Mouse (Mus musculus): Measurements from ENCODE around the gene Mmp14.

Mmp14 gene

DNA sequence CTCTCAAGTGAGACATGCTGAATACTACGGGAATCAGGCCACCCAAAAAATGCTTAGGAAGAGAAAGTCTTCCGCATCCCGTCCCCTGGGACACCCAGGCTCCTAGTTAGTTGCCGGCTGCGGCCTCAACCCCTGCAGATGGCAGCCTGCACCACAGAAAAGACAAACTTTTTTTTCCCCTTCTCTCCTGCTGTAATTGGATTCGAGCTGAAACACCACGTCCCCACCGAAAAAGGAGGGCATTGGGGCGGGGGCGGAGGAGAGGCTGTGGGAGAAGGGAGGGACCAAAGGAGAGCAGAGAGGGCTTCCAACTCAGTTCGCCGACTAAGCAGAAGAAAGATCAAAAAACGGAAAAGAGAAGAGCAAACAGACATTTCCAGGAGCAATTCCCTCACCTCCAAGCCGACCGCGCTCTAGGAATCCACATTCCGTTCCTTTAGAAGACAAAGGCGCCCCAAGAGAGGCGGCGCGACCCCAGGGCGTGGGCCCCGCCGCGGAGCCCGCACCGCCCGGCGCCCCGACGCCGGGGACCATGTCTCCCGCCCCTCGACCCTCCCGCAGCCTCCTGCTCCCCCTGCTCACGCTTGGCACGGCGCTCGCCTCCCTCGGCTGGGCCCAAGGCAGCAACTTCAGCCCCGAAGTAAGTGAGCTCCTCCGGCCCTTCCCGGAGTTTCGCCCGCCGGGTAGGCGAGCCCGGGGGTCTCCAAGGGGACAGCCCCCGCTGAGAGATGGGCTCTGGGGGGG lies at the start of gene Mmp14:
TSS of gene Mmp14 (plus strand) at position 279 of the 744 bp plus-strand sequence.
- DNase-seq (ENCODE audit: low spot score), result peak; percentile 83

DNA sequence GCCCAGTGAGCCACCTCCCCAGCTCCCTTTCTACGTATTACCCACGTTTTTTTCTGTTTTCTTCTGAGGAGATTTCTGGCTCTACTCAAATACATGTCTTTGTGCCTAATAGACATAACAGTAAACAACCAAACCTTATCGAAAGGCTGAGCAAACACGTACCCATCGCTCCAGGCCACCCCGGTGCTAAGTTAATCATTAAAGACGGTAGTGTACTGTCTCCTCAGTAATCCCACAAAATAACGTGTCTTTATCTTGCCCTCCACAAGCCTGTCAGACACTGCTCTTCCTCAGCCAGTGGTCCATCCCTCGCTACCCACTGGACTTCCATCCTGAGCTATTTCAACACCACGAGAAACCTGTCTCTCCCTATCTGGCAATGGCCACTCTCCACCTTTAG lies 49.6 kb upstream of the Mmp14 start:
- DNase-seq (ENCODE audit: low spot score), result no peak

DNA sequence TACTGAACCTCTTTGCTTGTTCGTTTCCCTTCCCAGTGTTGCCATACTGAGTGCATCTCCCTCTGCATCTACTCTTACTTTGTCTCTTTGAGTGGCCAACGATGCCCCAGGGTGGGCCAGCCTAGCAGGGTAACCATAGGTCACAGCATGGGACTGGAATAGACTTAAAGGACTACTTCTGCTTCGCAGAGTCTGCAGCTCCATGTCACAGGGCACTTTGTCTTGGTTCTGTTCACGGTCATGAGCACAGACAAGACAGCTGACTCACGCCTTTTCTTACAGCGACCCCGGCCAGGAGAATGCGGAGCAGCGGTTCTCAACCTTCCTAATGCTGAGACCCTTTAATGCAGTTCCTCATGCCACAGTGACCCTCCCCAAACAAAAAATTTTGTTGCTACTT lies 48.8 kb upstream of the Mmp14 start:
- no peak for DNase-seq (ENCODE audit: low spot score)

DNA sequence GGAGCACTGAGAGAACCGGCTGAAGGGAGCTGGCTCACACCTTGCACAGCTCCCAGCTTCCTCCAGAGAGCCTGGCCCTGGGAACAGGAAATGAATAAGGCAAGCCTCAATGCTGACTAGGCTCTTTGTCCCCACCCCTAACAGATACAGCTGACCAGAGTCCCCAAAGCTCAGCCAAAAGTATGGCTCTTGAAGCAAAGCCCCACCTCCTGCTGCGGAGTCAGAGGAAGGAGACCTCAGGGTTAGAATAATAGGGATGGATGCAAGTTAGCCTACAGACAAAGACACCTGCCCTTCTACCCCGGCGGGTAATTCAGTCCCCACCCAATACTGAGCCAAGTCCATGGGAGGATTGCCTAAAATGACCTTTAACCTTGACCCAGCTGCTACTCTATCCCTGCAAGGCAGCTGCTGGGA lies 48.0 kb upstream of the Mmp14 start:
- DNase-seq (ENCODE audit: low spot score), result no peak

DNA sequence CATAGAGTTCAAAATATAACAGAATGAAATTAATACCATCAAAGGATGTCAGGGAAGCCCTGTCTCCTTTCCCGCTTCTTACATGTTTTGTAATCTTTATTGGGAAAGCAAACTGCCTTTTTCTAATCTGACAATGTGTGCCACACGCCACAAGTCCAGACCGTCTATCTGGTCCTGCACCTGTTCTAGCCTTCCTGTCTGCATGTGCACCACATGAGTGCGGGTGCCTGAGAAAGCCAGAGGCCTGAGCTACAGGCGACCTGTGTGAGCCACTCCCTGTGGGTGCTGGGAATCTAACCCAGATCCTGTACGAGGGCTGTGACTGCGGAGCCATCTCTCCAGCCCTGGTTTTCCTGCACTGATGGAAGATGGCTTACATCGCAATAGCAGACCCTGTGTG lies 47.0 kb upstream of the Mmp14 start:
- no peak for DNase-seq (ENCODE audit: low spot score)

DNA sequence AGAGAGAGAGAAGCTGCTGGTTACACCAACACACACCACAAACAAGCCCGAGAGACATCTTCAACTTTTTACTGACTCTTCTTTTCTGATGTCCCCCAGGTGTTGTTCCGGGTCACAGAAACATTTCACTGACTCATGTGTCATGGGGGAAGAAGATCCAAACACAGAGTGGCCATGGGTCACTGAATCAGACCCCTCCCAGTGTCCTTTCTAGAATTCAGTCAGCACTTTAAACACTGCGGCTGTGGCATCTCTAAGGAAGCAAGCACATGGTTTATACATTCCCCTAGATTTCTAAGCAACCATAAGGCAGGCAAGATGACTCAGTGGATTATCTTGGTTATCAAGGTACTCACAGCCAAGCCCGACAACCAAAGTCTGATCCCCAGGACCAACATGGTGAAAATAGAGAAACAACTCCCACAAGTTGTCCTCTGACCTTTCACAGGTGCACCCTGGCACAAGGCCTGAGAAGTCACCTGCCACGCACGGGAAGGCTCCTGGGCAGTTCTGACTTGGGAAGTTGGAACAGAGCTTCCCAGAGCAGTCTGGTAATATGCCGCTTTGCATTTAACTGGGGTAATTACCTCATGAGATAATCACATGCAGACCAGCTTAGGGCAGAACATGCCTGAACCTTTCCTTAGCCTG lies 45.3 kb upstream of the Mmp14 start:
- no peak for DNase-seq (ENCODE audit: low spot score)

DNA sequence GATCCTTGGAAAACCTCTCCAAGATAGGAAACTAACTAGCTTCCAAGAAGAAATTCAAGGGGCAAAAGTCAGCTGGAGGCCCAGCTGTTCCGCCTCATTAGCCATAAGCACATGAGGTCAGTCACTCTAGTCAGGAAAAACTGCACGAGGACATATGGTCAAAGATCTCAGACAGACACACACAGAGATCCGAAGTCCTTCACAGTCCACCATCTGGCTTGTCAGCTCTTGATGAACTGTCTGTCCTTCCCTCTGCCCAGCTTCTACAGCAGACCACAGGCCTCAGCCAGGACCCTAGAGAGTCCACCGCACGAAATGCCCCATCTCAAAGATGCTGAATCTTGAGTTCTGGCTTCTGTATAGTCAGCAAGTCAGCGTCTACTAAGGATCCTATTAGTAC lies 43.9 kb upstream of the Mmp14 start:
- DNase-seq (ENCODE audit: low spot score), result peak; percentile 57

DNA sequence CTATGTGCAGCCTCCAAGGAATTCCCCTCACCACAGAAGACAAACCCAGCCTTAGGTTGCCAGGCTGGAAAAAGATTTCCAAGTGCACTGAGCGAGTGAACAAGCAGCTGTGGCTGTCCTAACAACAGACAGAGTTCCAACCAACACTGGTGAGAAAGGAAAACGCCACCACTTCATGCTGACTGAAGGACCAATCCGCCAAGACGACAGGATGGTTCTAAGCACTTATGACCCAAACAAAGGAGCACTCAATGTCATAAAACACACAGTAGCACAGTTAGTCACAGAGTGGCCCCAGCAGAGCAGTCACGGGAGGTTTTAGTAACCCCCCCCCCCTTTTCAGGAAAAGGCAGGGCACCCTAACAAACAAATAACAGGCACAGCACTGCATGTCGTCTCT lies 40.6 kb upstream of the Mmp14 start:
- DNase-seq (ENCODE audit: low spot score), result no peak

DNA sequence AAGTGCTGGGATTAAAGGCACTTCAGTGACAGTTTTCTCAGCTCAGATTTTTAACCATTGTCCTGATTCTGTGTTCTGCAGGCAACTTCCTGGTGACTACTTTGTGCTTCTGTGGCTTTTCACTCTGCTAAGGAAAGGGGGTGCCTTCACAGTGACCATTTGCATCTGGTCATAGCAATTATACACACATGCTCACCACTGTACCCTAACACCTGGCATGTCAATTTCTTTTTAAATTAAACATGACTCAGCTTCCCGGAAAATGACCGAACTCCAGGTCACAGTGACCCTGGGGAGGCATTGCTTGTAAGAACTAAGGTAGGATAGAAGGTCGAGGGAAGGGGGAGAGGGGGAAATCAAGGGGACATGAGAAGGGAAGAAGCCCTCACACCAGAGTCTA lies 37.6 kb upstream of the Mmp14 start:
- no peak for DNase-seq (ENCODE audit: low spot score)

DNA sequence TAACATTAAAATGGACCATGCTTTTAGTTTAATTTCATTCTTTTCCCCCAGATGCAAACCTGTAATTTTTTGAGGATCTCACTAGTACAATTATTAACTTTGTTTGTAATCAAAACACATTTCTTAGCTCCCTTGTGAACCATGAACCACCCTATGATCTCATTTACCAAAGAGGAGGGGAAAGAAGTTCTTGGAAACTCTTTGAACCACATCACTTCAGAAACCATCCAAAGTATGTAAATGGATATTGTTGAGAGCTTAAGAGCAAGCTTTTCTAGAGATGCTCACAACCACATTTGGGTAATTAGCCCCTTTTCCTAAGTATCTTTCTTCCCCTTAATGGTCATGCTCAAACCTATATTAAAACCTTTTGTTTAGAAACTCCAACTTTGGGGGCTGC lies 37.1 kb upstream of the Mmp14 start:
- DNase-seq (ENCODE audit: low spot score), result no peak

DNA sequence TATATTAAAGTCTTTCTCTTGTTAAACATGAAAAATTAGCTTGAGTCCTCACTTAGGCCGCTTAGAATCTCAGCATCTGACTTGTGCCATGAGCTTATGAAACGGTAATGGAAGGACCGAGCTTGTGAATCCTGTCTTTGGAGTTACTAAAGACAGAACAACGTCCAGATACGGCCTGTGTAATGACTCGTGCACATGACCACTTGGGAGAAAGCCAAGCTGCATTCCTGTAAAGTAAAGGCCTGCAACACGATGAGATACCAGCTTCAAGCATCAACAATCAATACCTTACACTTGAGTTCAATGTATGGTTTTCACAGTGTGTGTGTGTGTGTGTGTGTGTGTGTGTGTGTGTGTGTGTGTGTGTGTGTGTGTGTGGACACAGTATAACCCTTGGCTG lies 34.7 kb upstream of the Mmp14 start:
- no peak for DNase-seq (ENCODE audit: low spot score)

DNA sequence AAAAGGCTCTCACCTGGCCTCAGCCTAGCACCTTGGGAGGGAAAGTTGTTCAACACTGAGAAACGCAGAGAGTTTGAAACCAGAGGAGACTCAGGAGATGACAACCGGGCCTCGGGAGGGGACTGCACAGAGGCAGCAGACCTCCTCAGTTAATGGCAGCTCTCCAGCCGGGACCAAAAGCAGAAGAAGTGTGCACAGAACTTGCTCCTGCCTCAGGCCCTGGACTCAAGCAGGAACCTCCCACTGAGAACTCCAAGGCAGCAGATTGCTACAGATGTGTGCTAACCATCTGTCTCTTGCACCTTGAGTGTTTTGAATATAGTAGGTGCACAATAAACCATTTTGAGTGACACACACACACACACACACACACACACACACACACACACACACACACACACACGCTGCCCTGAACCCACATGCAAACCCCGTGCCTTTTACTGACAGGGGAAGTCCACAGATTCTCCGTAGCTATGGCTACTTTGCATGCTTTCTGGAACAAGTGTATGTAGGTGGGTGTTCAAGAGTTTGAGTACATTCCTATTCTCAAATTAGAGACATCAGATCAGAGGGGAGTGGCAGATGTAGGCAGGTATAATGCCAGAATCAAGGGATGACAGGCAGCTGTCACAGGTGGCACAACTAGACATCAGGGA lies 33.4 kb upstream of the Mmp14 start:
- DNase-seq (ENCODE audit: low spot score), result no peak

DNA sequence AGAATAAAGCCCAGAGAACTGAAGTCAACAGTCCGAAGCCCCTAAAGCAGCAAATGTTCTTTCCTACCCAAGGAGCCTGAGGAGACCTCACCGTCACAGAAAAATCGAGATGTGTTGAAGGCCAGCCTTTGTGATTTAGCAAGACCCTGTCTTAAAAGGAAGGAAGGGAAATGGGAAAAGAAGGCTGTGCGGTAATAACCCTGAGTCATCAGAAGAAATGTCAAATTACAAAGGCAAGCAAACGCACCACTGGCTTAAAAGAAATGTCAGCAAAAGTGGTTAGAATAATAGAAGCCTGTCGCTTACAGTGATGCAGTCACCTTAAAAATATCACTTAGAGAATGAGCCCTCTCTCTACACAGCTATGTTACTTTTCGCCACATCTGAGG lies 32.9 kb upstream of the Mmp14 start:
- no peak for DNase-seq (ENCODE audit: low spot score)

DNA sequence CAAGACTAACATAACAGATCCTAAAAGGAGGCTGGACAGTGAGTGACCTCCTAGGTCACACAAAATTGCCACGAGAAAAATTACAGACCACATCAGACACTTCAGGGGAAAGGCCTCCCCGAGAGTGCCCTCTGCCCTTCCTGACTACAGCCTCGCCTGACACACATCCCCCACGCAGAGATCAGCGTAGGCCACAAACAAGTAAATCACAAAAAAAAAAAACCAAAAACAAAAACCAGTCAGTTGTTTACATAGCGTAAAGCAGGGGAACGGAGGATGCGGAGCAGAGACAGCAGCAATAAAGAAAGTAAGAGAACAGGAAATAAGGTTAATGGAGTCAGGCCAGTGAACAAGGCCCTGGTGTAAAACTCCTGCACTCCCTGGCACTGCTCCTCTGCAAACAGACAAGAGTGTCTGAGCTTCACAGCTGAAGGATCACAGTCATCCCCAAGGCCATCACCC lies 32.5 kb upstream of the Mmp14 start:
- DNase-seq (ENCODE audit: low spot score), result no peak

DNA sequence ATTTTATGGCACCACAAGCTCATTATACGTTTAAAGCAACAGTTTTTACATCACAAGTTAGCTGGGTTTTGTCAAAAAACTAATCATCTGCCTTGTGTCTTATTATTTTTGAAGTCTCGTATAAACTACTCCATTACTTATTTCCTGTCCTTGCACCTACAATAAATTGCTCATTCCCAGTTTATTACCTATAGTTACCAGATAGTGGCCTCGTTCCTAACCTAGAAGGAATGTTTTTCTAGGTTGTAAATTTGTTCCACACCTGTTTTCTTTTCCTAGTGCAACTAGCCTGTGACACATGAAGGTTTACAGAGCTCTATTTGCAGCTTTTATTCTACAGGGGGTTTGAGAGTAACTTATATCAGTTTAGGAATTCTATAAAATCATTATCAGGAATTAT lies 29.7 kb upstream of the Mmp14 start:
- DNase-seq (ENCODE audit: low spot score), result no peak

DNA sequence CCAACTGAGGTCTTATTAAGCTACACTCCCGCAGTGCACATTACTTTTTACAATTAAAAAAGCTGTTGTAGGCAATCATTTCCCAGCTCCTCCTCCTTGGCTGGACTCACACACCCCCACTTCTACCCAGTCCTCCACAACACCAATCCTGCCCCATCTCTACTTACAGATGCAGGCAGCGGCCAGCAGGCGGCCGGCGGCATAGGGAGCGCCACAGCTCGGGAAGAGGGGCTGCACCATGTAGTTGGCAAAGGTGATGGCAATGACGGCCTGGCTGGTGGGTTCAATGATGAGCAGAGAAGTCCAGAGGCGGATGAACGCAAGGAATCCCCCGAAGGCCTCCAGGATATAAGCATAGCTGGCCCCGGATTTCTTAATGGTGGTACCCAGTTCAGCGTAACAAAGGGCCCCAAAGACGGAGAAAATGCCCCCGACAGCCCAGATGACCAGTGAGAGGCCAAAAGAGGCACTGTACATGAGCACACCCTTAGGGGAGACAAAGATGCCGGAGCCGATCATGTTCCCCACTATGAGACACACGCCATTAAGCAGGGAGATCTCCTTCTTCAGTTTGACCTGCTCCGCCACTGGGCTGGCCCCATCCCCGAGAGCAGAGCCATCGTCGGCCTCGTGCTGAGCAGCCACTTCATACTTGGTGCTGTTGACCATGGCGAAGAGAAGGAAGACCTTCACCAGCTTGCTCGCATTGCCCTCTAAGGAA lies 22.9 kb upstream of the Mmp14 start:
- no peak for DNase-seq (ENCODE audit: low spot score)

DNA sequence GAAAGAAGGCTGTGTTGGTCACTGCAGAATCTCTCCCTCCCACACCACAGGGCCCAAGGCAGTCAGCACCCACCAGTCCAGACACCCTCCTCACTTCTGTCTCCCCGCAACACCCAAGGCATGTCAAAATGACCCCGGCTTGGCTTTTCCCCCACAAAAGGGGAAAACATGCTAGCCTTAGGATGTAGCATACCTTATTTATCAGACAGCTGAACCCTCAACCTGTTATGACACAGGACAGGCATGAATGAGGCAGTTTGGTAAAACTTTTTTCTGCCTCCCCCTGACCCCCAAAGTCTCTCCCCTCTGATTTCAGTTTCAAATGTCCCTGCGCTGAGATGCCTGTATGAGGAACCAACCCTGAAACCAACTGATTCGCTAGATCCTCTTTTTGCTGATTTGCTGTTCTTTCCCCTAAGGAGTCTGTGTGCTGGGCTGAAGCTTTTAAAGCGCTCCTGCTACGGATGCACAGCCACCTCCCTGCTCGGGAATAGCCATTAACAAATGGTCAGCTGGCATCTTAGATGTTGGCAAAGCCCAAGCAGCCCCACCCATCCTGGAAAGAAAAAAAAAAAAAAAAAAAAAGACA lies 22.3 kb upstream of the Mmp14 start:
- DNase-seq (ENCODE audit: low spot score), result no peak

DNA sequence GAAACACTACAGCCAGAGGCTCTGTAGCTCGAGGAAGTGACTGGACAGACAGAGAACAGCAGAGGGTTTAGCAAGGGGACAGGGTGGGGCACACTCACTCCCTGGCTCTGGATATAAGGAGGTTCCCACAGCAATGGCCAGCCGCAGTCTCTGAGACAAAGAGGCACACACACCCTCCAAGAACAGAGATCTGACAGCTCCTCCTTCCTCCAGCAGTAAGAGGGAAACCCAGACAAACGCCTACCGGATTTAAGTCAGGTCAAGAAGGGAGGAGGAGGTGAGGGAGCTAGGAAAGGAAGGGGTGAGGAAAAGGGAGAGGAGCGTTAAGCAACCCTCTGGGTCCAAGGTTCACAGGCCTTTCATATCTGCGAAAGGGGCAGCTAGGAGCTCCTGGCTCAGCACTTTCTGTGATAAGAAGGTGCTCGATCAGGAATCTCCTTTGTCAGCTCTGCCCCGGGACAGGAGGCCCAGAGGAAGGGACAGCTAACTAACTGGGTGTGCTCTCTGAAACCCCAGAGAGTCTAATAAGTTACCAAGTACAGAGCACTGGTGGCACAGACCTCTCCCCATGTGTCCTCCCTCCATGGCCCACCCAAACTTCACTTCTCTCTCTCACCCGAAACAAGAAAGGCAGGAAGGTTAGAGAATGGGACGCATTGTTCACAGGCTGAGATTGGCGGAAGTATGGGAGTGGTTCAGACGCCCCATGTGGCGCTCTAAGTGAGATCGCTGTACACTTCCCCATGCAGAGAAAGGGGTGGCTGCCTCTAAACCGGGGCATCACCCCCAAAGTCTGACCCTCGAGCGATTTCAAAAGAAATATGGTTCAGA lies 21.2 kb upstream of the Mmp14 start:
- DNase-seq (ENCODE audit: low spot score), result no peak

DNA sequence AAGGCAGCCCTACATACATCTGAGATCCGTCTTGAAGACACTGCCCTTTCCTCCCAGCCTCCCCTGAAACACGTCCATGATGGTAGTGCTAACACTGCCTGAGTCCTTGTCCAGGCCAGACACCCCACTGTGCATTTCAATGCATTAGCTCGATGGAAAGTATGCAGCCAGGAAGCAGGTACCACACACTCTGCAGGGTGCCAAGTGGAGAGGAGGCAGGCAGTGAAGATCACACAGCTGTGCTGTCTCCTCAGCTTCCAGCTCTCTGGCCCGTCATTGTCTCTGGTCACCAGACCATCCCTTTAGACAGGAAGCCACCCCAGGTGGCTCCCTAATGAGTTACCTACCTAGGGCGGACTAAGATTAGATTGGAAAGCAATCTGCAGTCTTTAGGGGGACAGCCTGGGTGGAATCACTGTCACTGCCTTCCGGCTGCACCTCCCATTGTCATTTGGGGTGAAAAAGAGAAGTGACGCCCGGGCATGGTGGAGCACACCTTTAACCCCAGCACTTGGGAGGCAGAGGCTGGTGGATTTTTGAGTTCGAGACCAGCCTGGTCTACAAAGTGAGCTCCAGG lies 19.3 kb upstream of the Mmp14 start:
- DNase-seq (ENCODE audit: low spot score), result no peak

DNA sequence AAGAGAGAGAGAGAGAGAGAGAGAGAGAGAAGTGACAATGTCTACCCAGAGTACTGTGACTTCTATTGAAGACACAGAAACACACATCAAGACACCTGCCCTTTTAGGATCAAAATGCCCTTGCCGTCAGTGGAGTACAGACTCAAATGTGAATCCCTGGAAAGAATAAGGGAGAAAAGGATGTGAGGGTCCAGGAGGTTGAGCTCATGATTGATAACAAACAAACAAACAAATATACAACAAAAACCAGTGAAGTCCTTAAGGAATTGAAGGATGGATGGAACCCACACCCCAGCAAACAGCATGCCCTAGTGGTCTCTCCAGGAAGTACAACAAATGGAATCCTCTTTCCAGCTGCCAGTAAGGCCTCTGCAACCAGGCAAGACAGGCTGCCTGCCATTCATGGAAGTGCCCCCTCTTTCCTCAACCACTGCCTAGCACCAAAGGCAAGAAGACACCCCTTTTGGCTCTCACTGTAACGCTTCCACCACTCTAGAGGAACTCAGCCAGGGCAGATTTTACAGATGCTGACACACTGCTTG lies 18.7 kb upstream of the Mmp14 start:
- peak; percentile 83 for DNase-seq (ENCODE audit: low spot score)
